Mouse (Mus musculus) kidney, adult 2 months (tissue): ENCODE measurements at regions not wholly inside any gene's neighbourhood (a gene's known extent, or its start where the extent isn't known, plus 50 kb on each side); places are given as distances from the start of the nearest gene placed in this dataset.

ENCODE experiments used
- DNase-seq: peaks from one replicate; pipeline ENCODE4 v3.0.0; 2021
- H3K27ac ChIP-seq: fragments of 200-500 bp; 2 replicates; pipeline ENCODE4 v1.5.1; 2012; ENCODE audit warnings: low read depth, low read length, control low read depth, inconsistent platforms; ENCODE audit not compliant: insufficient read depth
- H3K27me3 ChIP-seq: fragments of 200-500 bp; replicated peaks from 2 replicates; pipeline ENCODE4 v1.6.1; 2012; ENCODE audit warnings: mild to moderate bottlenecking, moderate library complexity, low read length, inconsistent platforms; ENCODE audit not compliant: control insufficient read depth, insufficient read depth
- H3K36me3 ChIP-seq: fragments of 200-500 bp; 2 replicates; pipeline ENCODE4 v1.6.1; 2012; ENCODE audit warnings: mild to moderate bottlenecking, moderate library complexity, low read length, inconsistent platforms; ENCODE audit not compliant: control insufficient read depth, insufficient read depth
- H3K4me1 ChIP-seq: fragments of 200-500 bp; 2 replicates; pipeline ENCODE4 v1.6.1; 2011; ENCODE audit warnings: low read length; ENCODE audit not compliant: control insufficient read depth, insufficient read depth
- H3K4me3 ChIP-seq: fragments of 200-500 bp; 2 replicates; pipeline ENCODE4 v1.5.1; 2011; ENCODE audit warnings: mild to moderate bottlenecking, low read depth, low read length, control low read depth; ENCODE audit not compliant: insufficient read depth
- CTCF ChIP-seq: fragments of 200-500 bp; conservative IDR thresholded peaks from 2 replicates; pipeline ENCODE4 v1.5.1; 2011; ENCODE audit warnings: low read depth, mild to moderate bottlenecking, control low read depth, low read length, moderate library complexity, mixed read lengths; ENCODE audit not compliant: insufficient read depth, insufficient read length
- POLR2A ChIP-seq: fragments of 200-500 bp; IDR thresholded peaks from one replicate; pipeline ENCODE4 v1.6.1; 2011; ENCODE audit warnings: low read depth, low read length, control low read depth
- WGBS: fragments of 180-500 bp; shearing (Covaris S2); methylation state at CpG from one replicate; pipeline ENCODE4 v1.1.7; 2018; 5-methylcytosine and 5-hydroxymethylcytosine counted together

DNA sequence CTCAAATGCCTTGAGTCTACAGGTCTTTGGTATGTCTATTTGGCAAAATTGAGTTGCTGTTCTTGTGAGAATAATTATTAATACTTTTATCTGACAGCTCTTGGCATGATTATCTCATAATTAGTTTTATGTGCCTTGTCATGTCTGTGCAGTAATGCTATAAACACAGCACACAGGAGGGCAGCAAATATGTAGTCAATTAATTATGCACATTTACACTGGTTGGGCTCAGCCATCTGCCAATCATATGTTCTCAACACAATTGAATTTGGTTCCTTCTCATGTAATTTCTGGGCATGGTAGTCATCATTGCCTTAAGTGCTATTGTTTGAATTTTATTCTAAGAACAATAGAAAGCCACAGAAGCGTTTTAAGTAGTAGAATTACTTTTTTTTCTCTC is 1650.7 kb upstream of the Tenm2 start:
- Histone ChIP-seq H3K4me1 (no peaks in the 10 kb centered on the region), H3K4me3 (no peak overlapping the region), H3K36me3 (no peaks in the 10 kb centered on the region), H3K27ac (no peak overlapping the region), H3K27me3 (no peaks in the 10 kb centered on the region)
- no peak for TF ChIP-seq POLR2A
- TF ChIP-seq CTCF, result no peak
- 62% methylated on average over 1 of the region's 1 CpGs for WGBS
- DNase-seq, result no peak

DNA sequence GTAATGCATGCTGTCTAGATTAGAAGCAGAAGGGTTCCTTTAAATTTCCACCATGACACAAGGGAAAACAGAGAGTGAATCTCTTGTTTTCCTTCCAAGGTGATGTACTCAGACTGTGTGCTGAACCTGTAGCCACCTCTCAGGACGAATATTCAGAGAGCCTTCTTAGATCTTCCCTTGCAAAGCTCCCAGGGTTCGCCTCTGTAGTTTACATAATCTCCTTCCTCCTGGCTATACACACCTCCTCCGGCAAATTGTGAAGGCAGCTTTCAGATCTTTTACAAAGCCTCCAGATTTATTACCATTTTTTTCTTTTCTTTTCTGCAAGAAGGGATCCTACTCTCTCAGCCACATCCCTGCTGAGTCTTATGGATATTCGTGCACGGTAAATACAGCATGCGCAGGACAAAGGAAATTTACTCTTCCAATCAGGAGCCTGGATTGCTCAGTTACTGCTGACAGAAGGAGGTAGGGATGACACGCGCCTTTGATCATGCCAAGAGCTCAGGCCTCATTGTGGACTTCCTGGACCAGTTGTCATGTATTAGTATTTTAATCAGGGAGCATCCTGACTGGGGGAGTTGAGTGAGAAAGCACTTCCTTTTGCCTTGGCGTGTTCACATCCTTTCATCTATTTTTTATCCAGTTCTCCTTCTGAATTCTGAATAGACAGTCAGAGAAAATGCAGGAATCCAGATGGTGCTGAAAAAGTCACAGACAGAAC is 1626.0 kb upstream of the Tenm2 start:
- 38% methylated on average over 9 of the region's 9 CpGs for WGBS
- H3K27ac ChIP-seq, result no peak overlapping the region
- no peaks in the 10 kb centered on the region for H3K36me3 ChIP-seq
- H3K27me3 ChIP-seq, result no peaks in the 10 kb centered on the region
- H3K4me1 ChIP-seq, result no peaks in the 10 kb centered on the region
- TF ChIP-seq CTCF (no peak), POLR2A (no peak)
- H3K4me3 ChIP-seq, result no peak overlapping the region
- DNase-seq, result no peak

- H3K27ac ChIP-seq, result no peak overlapping the region
- DNase-seq, result peak; percentile 88
- TF ChIP-seq POLR2A (no peak), CTCF (no peak)
Measured at GRCm38 (mm10) chr11:38856645-38857044, 1620.9 kb upstream of the Tenm2 start.

GRCm38 (mm10) chr11:38829148-38829547 is 1593.4 kb upstream of the Tenm2 start:
- no peak for DNase-seq
- WGBS, result 58% methylated on average over 5 of the region's 5 CpGs
- H3K36me3 ChIP-seq, result no peaks in the 10 kb centered on the region
- no peak overlapping the region for H3K4me3 ChIP-seq
- H3K27me3 ChIP-seq, result no peaks in the 10 kb centered on the region
- TF ChIP-seq CTCF (no peak), POLR2A (no peak)
- no peaks in the 10 kb centered on the region for H3K4me1 ChIP-seq
- no peak overlapping the region for H3K27ac ChIP-seq

More at GRCm38 (mm10) chr11:38856645-38857044, 1620.9 kb upstream of the Tenm2 start:
- Histone ChIP-seq H3K4me3 (no peak overlapping the region), H3K27me3 (no peaks in the 10 kb centered on the region), H3K36me3 (no peaks in the 10 kb centered on the region), H3K4me1 (no peaks in the 10 kb centered on the region)
- 13% methylated on average over 9 of the region's 9 CpGs for WGBS

GRCm38 (mm10) chr11:38828375-38828774 is 1592.6 kb upstream of the Tenm2 start:
- no peak for DNase-seq
- TF ChIP-seq CTCF (no peak), POLR2A (no peak)
- WGBS, result 56% methylated on average over 2 of the region's 2 CpGs
- Histone ChIP-seq H3K27ac (no peak overlapping the region), H3K4me3 (no peak overlapping the region), H3K36me3 (no peaks in the 10 kb centered on the region), H3K4me1 (no peaks in the 10 kb centered on the region), H3K27me3 (no peaks in the 10 kb centered on the region)

DNA sequence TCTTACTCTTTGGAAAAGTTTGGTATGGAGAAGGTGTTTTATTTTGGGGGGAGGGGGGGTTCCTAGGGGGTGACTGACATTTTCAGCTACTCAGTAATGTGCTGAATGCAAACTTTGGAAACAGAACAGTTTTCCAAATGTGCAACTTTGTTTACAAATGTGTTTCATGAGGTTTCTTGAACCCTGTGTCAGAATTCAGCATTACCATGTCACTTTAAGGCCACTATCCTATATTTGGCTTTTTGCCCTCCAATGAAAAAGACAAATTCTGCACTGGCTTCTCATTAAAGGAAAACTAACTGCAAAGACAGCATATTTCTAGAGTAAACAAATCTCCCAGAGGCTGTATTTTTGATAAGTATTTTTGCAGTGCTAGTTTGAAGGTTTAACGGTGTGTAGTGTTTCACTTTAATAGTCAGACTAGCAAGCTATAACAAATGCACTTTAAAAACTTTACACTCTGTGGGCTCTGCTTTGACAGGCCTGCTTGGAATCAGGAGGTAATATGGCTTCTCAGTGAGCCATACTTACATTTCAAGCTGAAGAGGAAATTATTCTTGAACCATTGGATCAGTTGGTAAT is 1589.5 kb upstream of the Tenm2 start:
- Histone ChIP-seq H3K4me1 (no peaks in the 10 kb centered on the region), H3K36me3 (no peaks in the 10 kb centered on the region), H3K27ac (no peak overlapping the region), H3K27me3 (no peaks in the 10 kb centered on the region), H3K4me3 (no peak overlapping the region)
- no peak for DNase-seq
- TF ChIP-seq POLR2A, result no peak
- no peak for TF ChIP-seq CTCF
- 35% methylated on average over 1 of the region's 1 CpGs for WGBS

DNA sequence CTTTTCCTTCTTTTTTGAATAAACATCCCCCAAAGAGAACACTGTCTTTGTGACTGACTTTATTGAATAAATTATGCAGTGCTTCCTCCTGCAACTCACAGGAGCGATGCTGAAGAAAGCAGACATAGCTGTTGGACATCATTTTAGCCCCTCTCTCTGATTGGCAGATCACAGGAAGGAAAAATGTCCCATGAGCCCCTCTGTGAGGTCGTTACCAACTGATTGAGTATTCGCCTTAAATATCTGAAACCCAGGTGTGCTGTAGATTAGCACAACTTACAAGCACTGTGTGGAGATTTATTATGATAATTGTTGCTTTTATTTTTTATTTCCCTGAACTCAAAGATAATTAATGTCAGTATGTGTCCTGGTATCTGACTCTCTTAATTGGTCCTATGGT is 1582.4 kb upstream of the Tenm2 start:
- Histone ChIP-seq H3K27ac (no peak overlapping the region), H3K4me3 (no peak overlapping the region), H3K36me3 (no peaks in the 10 kb centered on the region), H3K4me1 (no peaks in the 10 kb centered on the region), H3K27me3 (no peaks in the 10 kb centered on the region)
- DNase-seq, result no peak
- WGBS, result 69% methylated on average over 3 of the region's 3 CpGs
- TF ChIP-seq POLR2A (no peak), CTCF (no peak)

- no peak for TF ChIP-seq CTCF
- no peak for TF ChIP-seq POLR2A
- Histone ChIP-seq H3K36me3 (no peaks in the 10 kb centered on the region), H3K4me1 (no peaks in the 10 kb centered on the region), H3K4me3 (no peak overlapping the region), H3K27ac (no peak overlapping the region), H3K27me3 (no peaks in the 10 kb centered on the region)
- DNase-seq, result no peak
- 72% methylated on average over 4 of the region's 4 CpGs for WGBS
Measured at GRCm38 (mm10) chr11:38783548-38783947, 1547.8 kb upstream of the Tenm2 start.
